Mouse (Mus musculus) CD4-positive, CD25-positive, alpha-beta regulatory T cell, adult 2 months (primary cell): ENCODE measurements around the gene Srsf1.

Source experiments
- DNase-seq: peaks from one replicate; pipeline ENCODE4 v3.0.0-alpha.2; 2012; ENCODE audit warnings: low read depth, low spot score

Srsf1 gene

GRCm38 (mm10) chr11:88046944-88047794 lies at the start of gene Srsf1:
TSS of gene Srsf1 (plus strand) at chr11:88047373.
- peak; percentile 100 for DNase-seq

- no peak for DNase-seq
These were observed 47.4 kb upstream of the Srsf1 start for GRCm38 (mm10) chr11:87999751-88000150.

DNA sequence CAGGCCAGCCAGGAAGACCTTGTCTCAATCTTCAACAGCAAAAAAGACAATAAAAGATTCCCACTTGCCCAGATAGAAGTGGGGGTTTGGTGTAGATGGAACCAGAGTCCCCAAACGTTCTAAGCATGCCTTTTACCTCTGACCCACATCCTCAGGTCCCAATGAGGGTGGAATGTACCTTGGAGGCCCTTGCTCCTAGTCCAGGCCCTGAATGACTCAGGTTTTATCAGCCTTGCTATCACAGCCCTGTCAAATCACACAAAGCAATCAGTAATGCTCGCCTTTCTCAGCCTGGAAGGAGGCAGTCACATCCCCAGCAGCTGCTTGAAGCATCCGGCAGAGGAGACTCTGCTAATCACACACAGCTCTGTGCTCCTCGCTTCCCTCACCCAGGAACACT lies 44.4 kb upstream of the Srsf1 start:
- no peak for DNase-seq

DNA sequence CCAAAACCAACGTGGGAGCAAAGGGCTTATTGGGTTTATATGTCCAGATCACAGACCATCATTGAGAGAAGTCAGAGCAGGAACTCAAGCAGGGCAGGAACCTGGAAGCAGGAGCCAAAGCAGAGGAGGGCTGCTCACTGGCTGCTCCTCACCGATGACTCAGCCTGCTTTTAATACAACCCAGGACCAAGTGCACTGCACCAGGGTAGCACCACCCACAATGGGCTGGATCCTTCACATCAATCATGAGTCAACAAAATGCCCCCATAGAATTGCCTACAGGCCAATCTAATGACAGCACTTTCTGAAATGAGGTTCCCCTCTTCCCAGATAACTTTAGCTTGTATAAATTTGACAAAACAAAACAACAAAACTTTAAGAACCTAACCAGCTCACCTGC lies 43.0 kb upstream of the Srsf1 start:
- DNase-seq: no peak

DNA sequence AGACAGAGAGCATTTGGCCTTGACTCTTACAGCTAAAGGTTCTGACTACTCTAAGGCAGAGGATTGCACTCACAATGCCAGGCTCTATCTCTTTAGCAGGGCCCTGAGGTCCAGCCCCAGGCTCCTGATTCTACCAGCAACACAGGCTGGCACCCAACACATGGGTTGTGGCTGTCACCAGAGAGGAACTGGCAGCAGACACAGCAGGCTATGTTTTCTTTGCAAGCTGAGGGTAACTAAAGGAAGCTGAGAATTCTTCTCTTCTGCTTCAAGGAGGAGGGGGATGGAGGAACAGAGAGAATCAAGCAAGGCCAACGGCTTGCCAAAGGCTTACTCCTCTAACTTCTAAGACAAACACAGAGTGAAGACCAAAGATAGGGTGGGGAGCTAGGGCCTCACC lies 38.5 kb upstream of the Srsf1 start:
- DNase-seq: no peak

GRCm38 (mm10) chr11:88009542-88010190 lies 37.5 kb upstream of the Srsf1 start:
- DNase-seq: no peak

GRCm38 (mm10) chr11:88011208-88011913 lies 35.8 kb upstream of the Srsf1 start:
- DNase-seq: peak; percentile 50

DNA sequence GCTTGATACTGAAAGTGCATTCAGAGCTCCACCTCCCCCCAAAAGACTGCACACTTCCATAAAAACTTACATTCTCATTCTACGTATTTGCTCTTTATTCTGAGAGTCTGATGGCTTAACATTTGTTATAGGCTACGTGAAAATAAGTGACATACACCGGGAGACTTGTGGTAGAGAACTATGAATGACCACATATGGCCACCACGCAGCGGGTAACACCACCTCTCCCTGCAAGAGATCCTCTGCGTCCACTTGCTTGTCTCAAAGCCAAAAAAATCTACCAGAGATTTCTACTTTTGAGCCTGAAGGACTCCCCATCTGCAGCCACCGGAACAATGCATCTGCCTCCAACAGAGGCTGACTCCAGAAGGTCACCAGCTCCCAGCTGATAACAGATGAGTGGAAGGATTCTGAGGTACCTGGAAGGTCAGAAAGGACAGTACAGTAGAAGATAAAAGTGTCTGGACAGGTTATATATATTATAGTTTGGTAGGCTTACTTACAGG lies 35.2 kb upstream of the Srsf1 start:
- DNase-seq: no peak

GRCm38 (mm10) chr11:88012621-88013244 lies 34.4 kb upstream of the Srsf1 start:
- DNase-seq: no peak

- no peak for DNase-seq
These were observed 33.5 kb upstream of the Srsf1 start for GRCm38 (mm10) chr11:88013632-88014031.

GRCm38 (mm10) chr11:88015161-88015560 lies 32.0 kb upstream of the Srsf1 start:
- no peak for DNase-seq

GRCm38 (mm10) chr11:88015795-88016194 lies 31.4 kb upstream of the Srsf1 start:
- DNase-seq: no peak

- no peak for DNase-seq
These were observed 23.2 kb upstream of the Srsf1 start for GRCm38 (mm10) chr11:88023933-88024332.

- no peak for DNase-seq
These were observed 19.7 kb upstream of the Srsf1 start for GRCm38 (mm10) chr11:88027391-88028035.

DNA sequence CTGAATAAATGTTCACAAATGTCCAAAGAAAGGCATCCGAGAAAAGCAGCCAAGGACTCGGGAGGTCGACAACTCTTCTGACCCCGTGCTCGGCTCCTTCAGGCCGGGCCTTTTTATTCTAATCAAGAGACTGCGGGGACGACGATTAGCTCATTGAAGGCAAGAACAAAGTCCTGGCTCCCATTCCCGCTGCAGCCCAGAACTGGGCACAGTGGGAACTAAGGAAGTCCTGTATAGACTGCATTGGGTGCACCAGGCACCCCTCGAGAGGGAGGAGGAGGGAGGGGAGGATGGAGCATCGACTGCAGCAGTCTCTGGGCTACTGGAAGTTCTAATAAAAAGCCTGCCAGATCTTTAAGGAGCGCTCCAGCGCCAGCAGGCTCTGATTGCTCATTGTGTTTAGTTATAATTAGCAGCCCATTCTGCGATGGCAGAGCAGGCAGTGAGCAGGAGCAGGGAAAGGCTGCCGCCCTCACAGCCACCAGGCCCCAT lies 18.9 kb upstream of the Srsf1 start:
- DNase-seq: no peak

- DNase-seq: no peak
These were observed 17.0 kb upstream of the Srsf1 start for GRCm38 (mm10) chr11:88030219-88030618.

DNA sequence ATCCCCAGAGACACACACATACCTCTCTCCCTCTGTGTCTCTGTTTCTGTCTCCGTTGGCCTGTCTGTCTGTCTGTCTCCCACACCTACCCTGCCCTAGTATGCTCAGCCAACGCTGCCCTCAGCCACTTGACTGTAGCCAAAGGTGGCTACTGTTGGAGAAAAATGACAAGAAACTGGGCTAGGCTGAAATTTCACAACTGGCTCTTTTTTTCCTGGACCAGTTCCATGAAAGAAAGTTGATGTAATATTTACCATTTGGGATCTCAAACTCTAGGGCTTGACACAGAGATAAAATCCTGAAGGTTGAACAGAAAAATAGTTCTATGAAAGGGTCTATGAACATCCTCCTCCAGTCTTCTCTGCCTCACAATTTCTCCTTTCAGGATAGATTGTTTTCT lies 16.3 kb upstream of the Srsf1 start:
- no peak for DNase-seq

- no peak for DNase-seq
These were observed 15.4 kb upstream of the Srsf1 start for GRCm38 (mm10) chr11:88031753-88032152.

DNA sequence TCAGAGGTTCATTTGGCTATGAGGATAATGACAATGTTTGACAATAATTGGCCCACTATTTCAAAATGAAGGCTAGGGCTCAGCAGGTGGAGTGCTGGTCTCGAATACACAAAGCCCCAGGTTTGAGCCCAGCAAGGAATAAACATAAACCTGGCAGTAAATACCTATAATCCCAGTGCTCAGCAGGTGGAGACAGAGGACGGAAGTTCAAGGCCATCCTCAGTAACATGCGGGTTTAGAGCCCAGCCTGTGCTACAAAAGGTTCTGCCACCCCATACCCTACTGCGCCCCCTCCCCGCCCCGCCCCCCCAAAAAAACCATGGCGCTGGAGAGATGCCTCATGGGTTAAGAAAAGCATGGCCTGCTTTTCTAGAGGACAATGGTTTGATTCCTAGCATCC lies 11.2 kb upstream of the Srsf1 start:
- no peak for DNase-seq

DNA sequence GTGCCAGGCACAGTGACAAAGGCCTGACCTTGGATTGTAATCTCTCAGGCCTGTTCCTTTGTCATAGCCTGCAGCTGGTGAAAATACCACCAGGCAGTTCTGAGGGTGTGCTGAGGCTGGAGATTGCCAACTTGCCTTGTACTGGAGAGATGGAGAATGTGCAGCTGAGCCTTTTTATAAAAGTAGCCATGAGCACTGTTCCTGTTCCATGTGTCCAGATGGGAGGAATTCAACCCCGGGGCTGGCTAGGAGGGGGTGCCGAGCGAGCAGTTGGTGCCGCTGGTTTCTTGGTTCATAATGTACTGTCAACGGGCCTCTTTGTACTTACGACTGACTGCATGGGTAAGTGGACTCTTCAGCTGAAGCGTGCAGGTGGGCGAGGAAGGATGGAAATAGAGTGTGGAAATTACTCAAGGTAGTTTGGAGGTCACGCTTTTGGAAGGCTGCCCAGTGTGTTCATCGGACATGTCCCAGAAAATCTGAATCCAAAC lies 10.4 kb upstream of the Srsf1 start:
- DNase-seq: no peak

GRCm38 (mm10) chr11:88037386-88037785 lies 9.8 kb upstream of the Srsf1 start:
- DNase-seq: no peak
